Mouse (Mus musculus) telencephalon, adult 2 months (tissue): Measurements from ENCODE around the gene Moxd1.
"Not testable (repeated sequence)": the region's sequence is repeated elsewhere in the genome, so short reads cannot be mapped to it uniquely, and the experiment has no call there.

ENCODE experiments used
- DNase-seq: peaks from one replicate; pipeline ENCODE4 v3.0.0-alpha.2; 2011; ENCODE audit warnings: low read depth, low spot score

Gene Moxd1

GRCm38 (mm10) chr10:24271077-24271637, 47.8 kb downstream of the Moxd1 start:
- DNase-seq = no peak

- DNase-seq = no peak
Measured at GRCm38 (mm10) chr10:24276211-24276610, 52.9 kb downstream of the Moxd1 start.

- DNase-seq = no peak
Measured at GRCm38 (mm10) chr10:24282650-24283049, 59.3 kb downstream of the Moxd1 start.

DNA sequence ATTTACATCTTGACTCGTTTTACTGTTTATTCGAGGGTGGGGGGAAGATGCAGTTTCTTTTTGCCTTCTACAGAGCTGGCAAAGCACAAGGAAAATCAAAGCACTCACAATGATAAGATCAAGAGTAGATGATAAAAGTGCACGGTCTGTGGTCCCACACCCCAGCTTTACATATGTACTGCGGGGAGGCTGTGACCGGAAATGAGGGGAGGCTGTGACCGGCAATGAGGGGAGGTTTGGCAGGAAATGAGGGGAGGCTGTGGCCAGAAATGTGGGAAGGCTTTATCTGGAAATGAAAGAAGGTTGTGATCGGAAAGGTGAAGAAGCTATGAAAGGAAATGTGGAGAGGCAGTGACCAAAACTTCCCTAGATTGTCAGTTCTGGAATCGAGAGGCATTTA, 68.3 kb downstream of the Moxd1 start:
- DNase-seq = no peak

DNA sequence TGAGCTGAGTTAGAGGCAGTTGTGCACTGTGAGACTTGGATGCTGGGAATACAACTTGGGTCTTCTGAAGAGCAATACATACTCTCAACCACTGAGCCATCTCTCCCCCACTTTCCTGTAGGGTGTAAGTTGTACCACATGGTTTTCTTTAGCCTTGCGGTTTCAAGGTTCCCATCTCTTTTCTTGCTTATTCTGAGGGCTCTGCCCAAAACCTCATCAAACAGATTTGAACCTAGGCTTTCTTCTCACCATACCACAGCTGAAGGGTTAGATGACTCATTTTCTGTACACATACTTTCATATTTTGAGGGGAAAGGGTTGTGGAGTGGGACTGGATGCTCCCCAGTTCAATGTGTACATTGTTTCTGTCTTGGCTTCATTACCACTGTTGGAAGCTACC, 69.4 kb downstream of the Moxd1 start:
- DNase-seq = no peak

DNA sequence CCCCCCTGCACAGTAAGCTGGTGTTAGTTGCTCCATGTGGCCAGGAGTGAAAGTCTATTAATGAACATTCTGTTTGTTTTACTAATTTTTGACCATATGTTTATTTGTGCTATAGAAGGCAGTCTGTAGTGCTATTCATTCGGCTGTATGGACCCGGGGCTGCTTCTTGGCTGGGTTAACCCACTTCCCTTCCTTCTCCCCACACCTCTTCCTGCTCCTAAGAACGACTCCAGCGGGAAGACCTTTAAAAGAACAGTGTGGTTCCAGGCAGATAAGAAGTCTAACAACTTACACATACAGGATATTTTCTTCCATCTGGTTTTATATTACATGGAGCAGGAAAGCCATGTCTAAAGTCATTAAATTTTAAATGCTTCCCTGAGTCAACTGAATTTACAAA, 73.3 kb downstream of the Moxd1 start:
- DNase-seq = no peak

- DNase-seq = no peak
Measured at GRCm38 (mm10) chr10:24297792-24298191, 74.5 kb downstream of the Moxd1 start.

DNA sequence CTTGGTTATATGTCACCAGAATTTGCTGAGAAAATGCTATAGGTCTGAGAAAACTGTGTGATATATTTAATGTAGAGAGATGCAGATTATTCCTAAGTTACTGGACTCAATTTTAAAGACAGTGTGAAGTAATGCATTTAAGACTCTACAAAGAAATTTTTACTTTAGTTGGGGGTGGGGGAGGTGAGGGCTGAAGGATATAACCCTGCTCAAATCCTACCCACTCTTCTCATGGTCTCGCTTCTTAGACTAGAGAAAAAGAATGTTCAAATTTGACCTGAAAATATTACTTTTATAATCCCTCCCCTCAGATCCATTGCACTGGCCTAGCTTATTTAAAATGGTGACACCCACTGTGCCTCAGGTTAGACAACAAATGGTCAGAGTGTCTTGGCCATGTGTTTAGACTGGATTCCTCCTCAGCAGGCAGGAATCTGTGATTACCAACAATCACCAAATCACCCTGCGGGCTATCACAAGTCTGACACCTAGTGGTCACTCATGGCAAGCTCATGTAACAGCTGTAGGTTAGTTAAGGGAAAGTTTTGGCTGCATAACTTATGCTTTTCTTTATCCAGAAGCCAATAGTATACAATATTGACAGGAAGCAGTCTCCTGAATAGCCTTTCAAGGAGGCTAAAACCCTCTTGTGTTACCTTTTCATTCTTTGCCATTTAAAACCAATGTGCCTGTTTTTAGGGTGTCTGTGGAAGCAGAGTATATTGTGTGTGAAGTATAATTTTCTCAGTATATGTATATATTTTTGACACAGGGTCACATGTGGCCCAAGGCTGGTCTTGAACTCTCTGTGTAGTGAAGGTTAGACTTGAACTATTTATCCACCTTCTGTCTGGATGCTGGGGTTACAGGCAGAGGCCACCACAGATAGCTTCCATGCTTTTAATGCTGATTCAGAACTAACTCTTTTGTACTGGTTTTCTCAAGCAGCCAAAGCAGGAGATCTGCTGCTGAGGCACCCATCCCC, 75.2 kb downstream of the Moxd1 start:
- DNase-seq = no peak

DNA sequence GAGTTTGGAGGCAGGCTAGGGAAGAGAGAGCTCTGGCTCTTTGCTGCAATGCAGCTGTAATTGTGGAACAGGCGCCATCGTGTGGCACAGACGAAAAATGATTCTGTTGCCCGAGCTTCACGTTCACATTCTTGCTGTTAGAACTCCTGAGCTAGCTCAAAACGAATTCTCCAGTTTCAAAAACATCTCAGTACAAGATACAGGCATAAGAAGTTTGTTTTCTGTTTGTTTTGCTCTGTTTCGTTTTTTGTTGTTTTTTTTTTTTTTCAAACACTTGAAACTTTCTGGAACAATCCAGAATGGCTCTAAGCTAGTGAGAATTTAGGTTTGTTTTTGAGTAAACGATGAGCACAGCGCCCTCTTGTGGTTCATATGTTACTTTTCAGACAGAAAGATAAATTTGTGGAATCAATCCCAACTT, 88.9 kb downstream of the Moxd1 start:
- peak; percentile 71 for DNase-seq

GRCm38 (mm10) chr10:24317126-24317836, 94.0 kb downstream of the Moxd1 start:
- no peak for DNase-seq

DNA sequence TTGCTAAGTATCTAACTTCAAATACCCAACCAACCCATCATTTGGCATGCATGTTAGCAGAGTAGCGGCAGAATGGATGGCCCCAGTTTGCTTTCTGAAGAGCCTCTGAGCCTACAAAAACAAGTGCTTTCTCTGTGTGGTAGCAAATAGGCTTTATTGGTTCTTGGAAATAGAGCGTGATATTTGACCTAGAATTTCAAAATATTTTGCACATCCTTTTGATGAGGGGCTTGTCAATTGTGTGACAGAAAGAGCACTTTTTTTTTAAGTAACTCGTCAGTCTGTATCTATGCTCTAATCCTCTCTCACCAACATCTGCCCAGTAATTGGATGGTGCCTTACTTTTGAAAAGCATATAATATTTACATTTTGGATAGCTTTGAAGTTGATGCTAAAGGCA, 97.0 kb downstream of the Moxd1 start:
- no peak for DNase-seq

GRCm38 (mm10) chr10:24323066-24323465, 99.7 kb downstream of the Moxd1 start:
- no peak for DNase-seq

DNA sequence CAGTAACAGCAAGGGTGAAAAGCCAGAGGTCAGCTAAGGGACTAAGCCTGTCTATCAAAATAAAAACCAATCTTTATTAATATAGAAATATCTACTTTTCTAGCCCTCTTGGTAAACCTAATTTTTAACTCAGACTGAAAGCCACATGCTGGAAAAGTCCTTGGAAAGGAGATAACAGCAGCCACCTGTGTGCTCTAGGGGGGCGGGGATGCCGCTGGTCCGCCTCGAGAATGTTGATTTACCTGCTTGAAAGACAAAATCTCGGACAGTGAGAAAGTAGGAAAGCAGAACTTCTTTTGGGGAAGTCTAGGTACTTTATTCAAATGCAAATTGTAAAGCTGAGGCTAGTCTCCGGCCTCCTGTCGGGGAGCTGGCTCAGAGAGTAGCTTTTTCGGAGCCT, 103.9 kb downstream of the Moxd1 start:
- DNase-seq = not testable (repeated sequence)

- DNase-seq = no peak
Measured at GRCm38 (mm10) chr10:24332799-24333198, 109.5 kb downstream of the Moxd1 start.

- DNase-seq = no peak
Measured at GRCm38 (mm10) chr10:24339593-24340143, 116.4 kb downstream of the Moxd1 start.

GRCm38 (mm10) chr10:24340551-24341213, 117.4 kb downstream of the Moxd1 start:
- DNase-seq = no peak

DNA sequence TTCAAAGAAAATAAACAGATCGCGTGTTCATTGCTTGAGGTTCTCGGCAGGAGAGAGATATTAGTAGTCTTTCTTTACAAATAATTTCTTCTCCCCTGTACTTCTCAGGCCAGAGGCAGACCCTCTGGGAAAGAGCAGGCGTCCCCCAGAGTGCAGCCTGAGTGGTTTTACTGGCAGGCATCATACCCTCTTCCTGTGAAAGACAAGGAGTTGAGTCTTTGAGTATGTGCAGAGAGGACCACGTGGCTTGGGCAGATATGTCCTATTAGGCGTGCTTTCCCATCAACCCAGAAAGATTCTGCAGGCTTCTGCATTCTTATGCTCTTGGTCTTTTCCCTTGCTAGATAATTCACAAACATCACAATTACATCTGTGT, 117.9 kb downstream of the Moxd1 start:
- no peak for DNase-seq

DNA sequence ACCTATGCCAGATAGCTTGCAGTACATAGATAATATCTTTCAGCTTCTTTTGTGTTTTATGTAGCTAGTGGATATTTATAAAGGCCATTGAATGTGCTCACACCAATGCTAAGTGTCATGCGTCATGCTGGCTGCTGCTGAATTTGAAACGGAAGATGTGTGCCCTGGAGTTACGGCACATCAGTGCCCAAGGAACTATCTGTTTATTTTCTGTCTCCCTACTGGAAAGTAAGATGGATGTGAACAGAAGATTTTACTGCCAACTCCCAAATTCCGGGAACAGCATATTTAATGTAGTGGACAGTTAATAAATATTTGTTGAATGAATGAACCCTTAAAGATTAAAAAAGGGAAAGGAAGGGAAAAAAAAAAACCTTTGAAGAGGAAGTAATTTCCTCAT, 119.8 kb downstream of the Moxd1 start:
- DNase-seq = no peak
